Mouse (Mus musculus) ES-Bruce4 (cell line): ENCODE measurements at regions not wholly inside any gene's neighbourhood (a gene's known extent, or its start where the extent isn't known, plus 50 kb on each side); places are given as distances from the start of the nearest gene placed in this dataset.

Experiments used
- H3K27ac ChIP-seq: 2 replicates; pipeline ENCODE4 v1.5.1; 2012; ENCODE audit warnings: low read length, inconsistent platforms; ENCODE audit not compliant: insufficient read depth
- H3K27me3 ChIP-seq: 2 replicates; pipeline ENCODE4 v1.6.1; 2012; ENCODE audit warnings: mild to moderate bottlenecking, low read length, inconsistent platforms; ENCODE audit not compliant: control insufficient read depth, poor library complexity, insufficient read depth, severe bottlenecking
- H3K36me3 ChIP-seq: 2 replicates; pipeline ENCODE4 v1.6.1; 2012; ENCODE audit warnings: inconsistent platforms, mild to moderate bottlenecking, low read length, moderate library complexity; ENCODE audit not compliant: control insufficient read depth, poor library complexity, insufficient read depth, severe bottlenecking
- H3K4me1 ChIP-seq: one replicate; pipeline ENCODE4 v1.8.1; 2011; ENCODE audit warnings: low read length; ENCODE audit not compliant: control insufficient read depth, insufficient read depth
- H3K4me3 ChIP-seq: 2 replicates; pipeline ENCODE4 v1.5.1; 2011; ENCODE audit warnings: low read depth, mild to moderate bottlenecking, low read length
- H3K9ac ChIP-seq: 2 replicates; pipeline ENCODE4 v1.6.1; 2012; ENCODE audit warnings: low read depth, mild to moderate bottlenecking, inconsistent platforms; ENCODE audit not compliant: poor library complexity, severe bottlenecking
- H3K9me3 ChIP-seq: replicated peaks from 2 replicates; pipeline ENCODE4 v1.6.1; 2012; ENCODE audit warnings: mild to moderate bottlenecking, low read length, inconsistent platforms; ENCODE audit not compliant: control insufficient read depth, poor library complexity, insufficient read depth, severe bottlenecking
- CTCF ChIP-seq: IDR thresholded peaks from one replicate; pipeline ENCODE4 v1.8.1; 2011; ENCODE audit warnings: low read depth, low read length
- EP300 ChIP-seq: IDR thresholded peaks from 2 replicates; pipeline ENCODE4 v1.6.1; 2011; ENCODE audit warnings: low read depth, low read length; ENCODE audit not compliant: insufficient read depth
- POLR2A ChIP-seq: IDR thresholded peaks from one replicate; pipeline ENCODE4 v1.8.1; 2011; ENCODE audit warnings: low read length; ENCODE audit not compliant: insufficient read depth

DNA sequence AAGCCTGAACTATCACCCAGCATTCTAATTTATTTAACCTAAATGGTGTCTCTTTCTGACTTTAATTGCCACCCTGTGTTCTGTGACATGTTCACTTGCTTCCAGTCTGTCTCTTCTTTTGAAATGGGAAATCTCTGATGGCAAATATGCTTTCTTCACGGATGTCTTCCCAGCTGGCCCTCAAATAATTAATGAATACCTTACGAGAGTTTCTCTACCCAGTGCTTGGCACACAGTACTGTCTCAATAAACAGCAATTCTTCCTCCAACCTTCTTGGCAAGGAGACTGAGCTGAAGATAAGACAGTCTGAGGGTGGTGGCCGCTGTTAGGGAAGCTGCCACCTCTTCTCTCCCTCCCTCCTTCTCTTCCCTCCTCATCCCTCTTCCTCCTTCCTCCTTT lies 252.5 kb downstream of the Abcc12 start:
- H3K4me3 ChIP-seq = no peak overlapping the region
- no peaks in the 10 kb centered on the region for H3K9me3 ChIP-seq
- H3K4me1 ChIP-seq = no peaks in the 10 kb centered on the region
- H3K36me3 ChIP-seq = no peaks in the 10 kb centered on the region
- H3K27ac ChIP-seq = no peak overlapping the region
- TF ChIP-seq POLR2A (no peak), EP300 (no peak)
- H3K27me3 ChIP-seq = no peaks in the 10 kb centered on the region
- no peak overlapping the region for H3K9ac ChIP-seq

DNA sequence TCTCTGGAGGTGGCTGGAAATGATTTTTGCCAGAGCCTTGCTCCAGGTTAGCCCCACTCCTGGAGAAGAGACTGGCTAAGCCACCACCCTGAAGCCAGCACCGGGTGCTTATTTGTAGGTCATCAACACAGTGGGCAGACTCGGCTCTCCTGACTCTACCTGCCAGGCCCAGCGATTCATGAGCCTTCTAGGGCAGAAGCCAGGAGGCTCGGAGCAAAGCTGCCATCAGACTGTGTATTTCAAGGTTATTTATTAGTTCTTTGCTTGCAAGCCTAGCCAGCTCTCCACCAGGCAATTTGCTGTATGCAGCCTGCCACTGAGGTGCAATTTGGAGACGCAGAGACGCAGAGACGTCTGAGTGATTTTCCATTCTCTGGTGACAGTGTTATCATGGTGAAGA lies 255.4 kb downstream of the Abcc12 start:
- Histone ChIP-seq H3K4me3 (no peak overlapping the region), H3K36me3 (no peaks in the 10 kb centered on the region), H3K4me1 (no peaks in the 10 kb centered on the region), H3K9ac (no peak overlapping the region), H3K9me3 (no peaks in the 10 kb centered on the region), H3K27me3 (no peaks in the 10 kb centered on the region), H3K27ac (no peak overlapping the region)
- no peak for TF ChIP-seq CTCF
- no peak for TF ChIP-seq EP300
- TF ChIP-seq POLR2A = no peak

DNA sequence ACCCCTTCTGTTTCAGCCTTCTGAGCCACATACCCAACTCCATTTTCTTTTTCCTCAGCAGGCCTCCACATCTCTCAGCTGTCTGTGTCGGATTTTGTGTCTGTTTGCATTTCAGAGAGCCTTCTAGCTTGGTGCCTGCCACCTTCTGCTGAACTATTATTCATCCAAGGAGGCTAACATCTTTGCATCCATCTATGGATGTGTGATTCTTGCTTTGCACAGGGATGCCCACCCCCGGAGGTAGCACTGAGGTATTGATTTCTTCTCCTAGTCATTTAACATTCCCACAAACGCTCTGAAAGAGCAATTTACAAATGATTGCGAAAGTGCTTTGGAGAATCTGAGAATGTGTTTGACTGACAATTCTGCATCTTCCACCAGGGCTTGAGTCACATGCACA lies 255.9 kb downstream of the Abcc12 start:
- Histone ChIP-seq H3K9ac (no peak overlapping the region), H3K36me3 (no peaks in the 10 kb centered on the region), H3K9me3 (no peaks in the 10 kb centered on the region), H3K27ac (no peak overlapping the region), H3K27me3 (no peaks in the 10 kb centered on the region), H3K4me3 (no peak overlapping the region), H3K4me1 (no peaks in the 10 kb centered on the region)
- TF ChIP-seq EP300 (no peak), POLR2A (no peak), CTCF (no peak)

DNA sequence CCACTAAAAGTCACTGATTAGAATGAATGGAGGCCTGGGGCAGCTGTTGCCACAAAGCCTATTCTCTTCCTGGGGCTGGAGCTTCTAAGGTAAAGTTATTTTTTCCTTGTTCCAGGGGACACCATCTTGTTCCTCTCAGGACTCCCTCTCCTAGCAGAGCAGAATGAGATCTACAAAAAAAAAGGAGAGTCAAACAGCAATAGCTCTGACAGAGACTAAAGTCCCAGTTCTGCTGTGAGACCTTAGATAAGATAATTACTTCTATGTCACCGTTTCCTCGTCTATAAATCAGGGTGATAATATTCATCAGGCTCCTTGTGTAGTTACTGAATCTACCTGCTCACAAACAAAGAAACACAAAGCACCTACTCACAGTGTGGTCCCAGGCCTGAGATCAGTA lies 256.7 kb downstream of the Abcc12 start:
- no peak overlapping the region for H3K27ac ChIP-seq
- no peak overlapping the region for H3K9ac ChIP-seq
- H3K9me3 ChIP-seq = no peaks in the 10 kb centered on the region
- H3K4me1 ChIP-seq = no peaks in the 10 kb centered on the region
- H3K36me3 ChIP-seq = no peaks in the 10 kb centered on the region
- no peaks in the 10 kb centered on the region for H3K27me3 ChIP-seq
- no peak overlapping the region for H3K4me3 ChIP-seq
- TF ChIP-seq CTCF = no peak
- no peak for TF ChIP-seq EP300
- no peak for TF ChIP-seq POLR2A

DNA sequence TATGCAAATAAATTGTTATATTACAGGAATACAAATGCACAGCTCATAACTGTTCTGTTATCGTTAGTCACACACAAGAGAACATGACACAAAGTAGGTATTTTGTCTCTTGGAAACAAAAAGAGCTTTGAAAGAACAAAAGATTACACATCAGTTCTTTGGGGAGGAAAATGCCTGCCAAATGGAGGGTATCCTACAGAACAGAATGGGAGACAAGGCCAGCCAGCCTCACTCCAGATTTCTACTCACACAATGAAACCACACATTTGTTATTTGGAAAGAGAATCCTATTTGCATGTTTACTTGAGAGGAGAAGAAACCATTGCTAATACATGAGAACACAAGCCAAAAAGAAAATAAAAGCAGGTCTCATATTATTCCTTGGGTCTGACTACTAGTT lies 258.0 kb downstream of the Abcc12 start:
- H3K27ac ChIP-seq = no peak overlapping the region
- H3K36me3 ChIP-seq = no peaks in the 10 kb centered on the region
- H3K4me1 ChIP-seq = no peaks in the 10 kb centered on the region
- no peaks in the 10 kb centered on the region for H3K9me3 ChIP-seq
- TF ChIP-seq CTCF (no peak), POLR2A (no peak), EP300 (no peak)
- H3K4me3 ChIP-seq = no peak overlapping the region
- no peaks in the 10 kb centered on the region for H3K27me3 ChIP-seq
- H3K9ac ChIP-seq = no peak overlapping the region

DNA sequence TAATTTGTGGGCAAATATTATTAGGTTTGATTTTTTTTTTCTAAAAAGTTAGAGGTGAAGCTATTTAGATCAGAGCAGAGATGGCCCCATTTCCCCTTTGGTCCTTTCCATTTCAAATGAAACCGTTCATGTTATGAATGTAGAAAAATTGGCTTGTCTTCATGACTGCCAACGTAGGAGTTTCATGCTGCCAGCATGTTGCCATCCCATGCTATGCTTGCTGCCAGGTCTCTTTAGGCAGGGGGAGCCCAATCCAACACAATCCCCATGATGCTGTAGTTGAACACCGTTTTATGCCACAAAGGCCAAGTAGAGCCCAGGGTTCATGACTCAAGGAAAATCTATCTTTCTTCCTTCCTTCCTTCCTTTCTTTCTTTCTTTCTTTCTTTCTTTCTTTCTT lies 259.5 kb downstream of the Abcc12 start:
- Histone ChIP-seq H3K4me1 (no peaks in the 10 kb centered on the region), H3K27me3 (no peaks in the 10 kb centered on the region), H3K9me3 (no peaks in the 10 kb centered on the region), H3K36me3 (no peaks in the 10 kb centered on the region), H3K4me3 (no peak overlapping the region), H3K27ac (no peak overlapping the region), H3K9ac (no peak overlapping the region)
- no peak for TF ChIP-seq CTCF
- no peak for TF ChIP-seq POLR2A
- no peak for TF ChIP-seq EP300
